Mouse (Mus musculus) hindbrain, embryonic 11.5 days (tissue): ENCODE data around the gene Cx3cr1. TPM values are rescaled to one million over a fixed set of nuclear protein-coding genes. Genes with fewer than 3 reads are reported as not detected.
A peak's percentile ranks its signal among the peaks of the same experiment; 100 is the strongest.

Experiments used
- ATAC-seq: fragments of 200-750 bp; cut with Nextera tagmentation; 2 replicates; pipeline ENCODE4 v1.8.0; 2017; ENCODE audit warnings: mild to moderate bottlenecking, moderate TSS enrichment, moderate library complexity; ENCODE audit not compliant: low FRiP score
- DNase-seq: peaks from one replicate; pipeline ENCODE4 v3.0.0-alpha.2; 2015; ENCODE audit warnings: low spot score
- H3K27ac ChIP-seq: fragments of 300-500 bp; sonication (generic); 2 replicates; pipeline ENCODE4 v1.5.1; 2014; ENCODE audit warnings: mild to moderate bottlenecking, low read depth, low read length
- H3K27me3 ChIP-seq: fragments of 300-500 bp; sonication (generic); 2 replicates; pipeline ENCODE4 v1.6.1; 2014; ENCODE audit warnings: mild to moderate bottlenecking, low read length, moderate library complexity, mixed read lengths; ENCODE audit not compliant: control insufficient read depth, insufficient read depth
- H3K36me3 ChIP-seq: fragments of 300-500 bp; sonication (generic); 2 replicates; pipeline ENCODE4 v1.6.1; 2014; ENCODE audit warnings: mild to moderate bottlenecking, low read length, moderate library complexity, mixed read lengths; ENCODE audit not compliant: control insufficient read depth, insufficient read depth
- H3K4me1 ChIP-seq: fragments of 300-500 bp; sonication (generic); replicated peaks from 2 replicates; pipeline ENCODE4 v1.6.1; 2014; ENCODE audit warnings: low read length, mixed read lengths; ENCODE audit not compliant: control insufficient read depth, insufficient read depth
- H3K4me2 ChIP-seq: fragments of 300-500 bp; sonication (generic); replicated peaks from 2 replicates; pipeline ENCODE4 v1.6.1; 2014; ENCODE audit warnings: mild to moderate bottlenecking, low read depth, low read length
- H3K4me3 ChIP-seq: fragments of 300-500 bp; sonication (generic); 2 replicates; pipeline ENCODE4 v1.5.1; 2014; ENCODE audit warnings: low read depth, low read length
- H3K9ac ChIP-seq: fragments of 300-500 bp; sonication (generic); 2 replicates; pipeline ENCODE4 v1.6.1; 2014; ENCODE audit warnings: low read depth, low read length
- H3K9me3 ChIP-seq: fragments of 300-500 bp; sonication (generic); 2 replicates; pipeline ENCODE4 v1.6.1; 2016; ENCODE audit warnings: low read length; ENCODE audit not compliant: control insufficient read depth
- WGBS: fragments of 180-500 bp; shearing (Covaris S2); extraction: QIAGEN DNeasy Blood & Tissue Kit; methylation state at CpG from one replicate; pipeline ENCODE4 v1.1.7; 2014; 5-methylcytosine and 5-hydroxymethylcytosine counted together
- polyA plus RNA-seq: library from polyadenylated mRNA; unstranded; fragments of >200 nt; fragmentation: Nextera tagmentation; extraction: Ambion mirVana; gene quantifications from 2 replicates; pipeline ENCODE4 v1.2.1, GENCODE M21; 2014

The Cx3cr1 gene
- polyA plus RNA-seq, 1 experiment from 2014 or later, result 7.2 TPM

GRCm38 (mm10) chr9:119888843-119889246, 180.8 kb downstream of the Cx3cr1 start:
- H3K9me3 ChIP-seq, result no peaks in the 10 kb centered on the region
- H3K4me1 ChIP-seq, result no peaks in the 10 kb centered on the region
- H3K4me3 ChIP-seq, result no peak overlapping the region
- ATAC-seq, result peak; percentile 69
- H3K4me2 ChIP-seq, result no peak overlapping the region
- H3K36me3 ChIP-seq, result no peaks in the 10 kb centered on the region
- peak; percentile 42 for DNase-seq
- peaks cover 3% of the 10 kb centered on the region; the same call in 1 of the 2 replicates for H3K27me3 ChIP-seq
- H3K27ac ChIP-seq, result no peak overlapping the region
- no peak overlapping the region for H3K9ac ChIP-seq
- 33% methylated on average over 2 of the region's 2 CpGs for WGBS

GRCm38 (mm10) chr9:119887144-119887901, 182.4 kb downstream of the Cx3cr1 start:
- Histone ChIP-seq H3K27me3 (peaks cover 3% of the 10 kb centered on the region; the same call in 1 of the 2 replicates), H3K27ac (no peak overlapping the region), H3K36me3 (no peaks in the 10 kb centered on the region), H3K9ac (no peak overlapping the region), H3K4me1 (no peaks in the 10 kb centered on the region), H3K9me3 (no peaks in the 10 kb centered on the region), H3K4me3 (no peak overlapping the region), H3K4me2 (no peak overlapping the region)
- 79% methylated on average over 4 of the region's 4 CpGs for WGBS
- no peak for ATAC-seq
- DNase-seq, result no peak

GRCm38 (mm10) chr9:119854170-119854569, 215.5 kb downstream of the Cx3cr1 start:
- Histone ChIP-seq H3K36me3 (no peaks in the 10 kb centered on the region), H3K27me3 (no peaks in the 10 kb centered on the region), H3K9ac (no peak overlapping the region), H3K27ac (no peak overlapping the region), H3K9me3 (no peaks in the 10 kb centered on the region), H3K4me3 (no peak overlapping the region), H3K4me1 (no peaks in the 10 kb centered on the region), H3K4me2 (no peak overlapping the region)
- 69% methylated on average over 8 of the region's 8 CpGs for WGBS
- no peak for ATAC-seq
- DNase-seq, result no peak

GRCm38 (mm10) chr9:119853071-119853846, 216.4 kb downstream of the Cx3cr1 start:
- ATAC-seq, result no peak; the same call in 1 of the 2 replicates
- Histone ChIP-seq H3K36me3 (no peaks in the 10 kb centered on the region), H3K4me1 (no peaks in the 10 kb centered on the region), H3K27me3 (no peaks in the 10 kb centered on the region), H3K9me3 (no peaks in the 10 kb centered on the region), H3K4me3 (no peak overlapping the region), H3K4me2 (no peak overlapping the region), H3K9ac (no peak overlapping the region), H3K27ac (no peak overlapping the region)
- WGBS, result 75% methylated on average over 2 of the region's 2 CpGs
- DNase-seq, result no peak

GRCm38 (mm10) chr9:119852347-119853030, 217.2 kb downstream of the Cx3cr1 start:
- Histone ChIP-seq H3K27me3 (no peaks in the 10 kb centered on the region), H3K9ac (no peak overlapping the region), H3K4me3 (no peak overlapping the region), H3K36me3 (no peaks in the 10 kb centered on the region), H3K9me3 (no peaks in the 10 kb centered on the region), H3K27ac (no peak overlapping the region), H3K4me1 (no peaks in the 10 kb centered on the region), H3K4me2 (no peak overlapping the region)
- peak; percentile 33 for DNase-seq
- WGBS, result 69% methylated on average over 10 of the region's 10 CpGs
- ATAC-seq, result 0 out of 2 replicates have a peak, but pooled peaks have one; percentile 47

Other genes starting within 250 kb of the Cx3cr1 start
- 0.03 TPM in 1 of 2 replicates, not detected in the other for gene Scn11a, start 244.4 kb downstream of the Cx3cr1 start, polyA plus RNA-seq
- gene Wdr48, start 175.0 kb downstream of the Cx3cr1 start, polyA plus RNA-seq, result 64.0 and 71.8 TPM in 2 replicates
- 17.3 and 18.5 TPM in 2 replicates for gene Gorasp1, start 132.3 kb downstream of the Cx3cr1 start, polyA plus RNA-seq
- 0.23 and 0.60 TPM in 2 replicates for gene Ttc21a, start 132.3 kb downstream of the Cx3cr1 start, polyA plus RNA-seq
- 0.62 and 1.3 TPM in 2 replicates for gene Csrnp1, start 85.2 kb downstream of the Cx3cr1 start, polyA plus RNA-seq
- gene Xirp1, start 46.3 kb downstream of the Cx3cr1 start, polyA plus RNA-seq, result 0.04 TPM in 1 of 2 replicates, not detected in the other
- not detected in 2 replicates for gene Ccr8, start 22.2 kb upstream of the Cx3cr1 start, polyA plus RNA-seq
- gene Slc25a38, start 40.5 kb upstream of the Cx3cr1 start, polyA plus RNA-seq, result 40.8 and 41.7 TPM in 2 replicates
- 1,430 and 1,488 TPM in 2 replicates for gene Rpsa, start 57.8 kb upstream of the Cx3cr1 start, polyA plus RNA-seq
- gene Mobp, start 79.8 kb upstream of the Cx3cr1 start, polyA plus RNA-seq, result 0.36 TPM in 1 of 2 replicates, not detected in the other
- gene Myrip, start 231.6 kb upstream of the Cx3cr1 start, polyA plus RNA-seq, result 0.25 and 0.66 TPM in 2 replicates